Mouse (Mus musculus): ENCODE data around the gene 1700001O22Rik. TPM values are rescaled to one million over a fixed set of nuclear protein-coding genes. Genes with fewer than 3 reads are reported as not detected.

Gene 1700001O22Rik
- total RNA-seq, 2 experiments from 2014 or later = 6.8 to 7.0 TPM

DNA sequence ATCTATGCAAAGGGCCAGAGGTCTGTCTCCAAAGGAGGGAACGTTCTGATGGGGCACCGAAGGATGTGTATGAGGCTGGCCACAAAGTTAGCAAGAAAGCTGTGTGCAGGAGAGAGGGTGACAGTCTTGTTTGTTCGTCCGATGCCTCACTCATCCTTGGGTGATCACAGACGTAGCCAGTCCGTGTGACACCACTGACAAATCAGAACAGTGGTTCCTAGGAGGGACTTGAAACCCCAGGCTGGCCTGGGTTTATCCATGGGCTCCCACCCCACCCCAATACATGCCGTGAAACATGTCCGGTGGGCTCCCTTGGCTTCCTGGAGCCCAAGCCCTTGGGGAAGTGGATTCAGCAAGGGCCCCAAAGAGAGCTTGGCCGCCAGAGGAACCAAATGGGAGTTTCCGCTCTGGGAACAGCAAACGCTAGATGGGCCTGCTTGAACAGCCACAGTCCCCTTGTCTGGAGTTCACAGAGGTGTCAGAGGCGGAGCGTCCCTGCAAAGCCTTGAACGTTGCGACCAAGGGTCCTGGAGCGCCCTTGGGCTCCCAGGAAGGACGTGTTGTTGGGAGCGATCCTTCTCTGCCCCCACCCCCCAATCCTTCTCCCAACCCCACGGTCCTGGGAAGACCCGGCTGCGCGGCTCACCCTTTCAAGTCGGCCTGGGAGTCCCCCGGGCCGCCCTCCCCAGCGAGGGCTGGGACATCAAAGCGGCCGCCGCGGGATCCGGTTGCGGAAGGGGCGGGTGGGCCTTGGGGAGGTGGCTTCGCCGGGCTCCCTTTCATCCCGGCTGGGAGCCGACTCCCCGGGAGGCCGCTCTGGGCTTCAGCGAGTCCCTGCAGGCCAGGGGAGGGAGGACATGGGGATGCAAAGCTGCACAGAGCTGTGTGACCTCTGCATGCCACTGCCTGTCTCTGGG is 19.1 kb downstream of the 1700001O22Rik start:
- no peak for DNase-seq (ENCODE audit: low spot score in 2 of 2)
- intact Hi-C loops (cut with DNase I) = no loop called here

DNA sequence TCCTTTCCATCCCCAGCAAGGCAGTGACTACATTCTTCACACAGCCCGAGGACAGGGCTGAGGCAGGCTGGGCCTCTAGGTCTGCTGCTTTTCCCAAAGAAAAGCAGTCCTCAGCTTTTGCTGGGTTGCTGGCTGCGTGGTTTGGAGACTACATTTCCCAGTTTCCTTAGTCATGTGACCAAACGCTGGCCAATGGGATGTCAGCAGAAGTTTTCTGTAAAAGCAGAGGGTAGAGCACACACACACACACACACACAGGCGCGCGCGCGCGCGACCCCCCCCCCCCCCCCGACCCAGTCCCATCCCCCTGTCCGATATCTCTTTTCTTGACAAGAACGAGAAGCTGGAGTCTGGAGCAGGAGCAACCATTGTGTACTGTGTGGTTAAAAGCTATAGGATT is 20.1 kb downstream of the 1700001O22Rik start:
- intact Hi-C loops (cut with DNase I) = no loop called here
- DNase-seq (ENCODE audit: low spot score in 2 of 2) = peak; percentile 75 to 89

DNA sequence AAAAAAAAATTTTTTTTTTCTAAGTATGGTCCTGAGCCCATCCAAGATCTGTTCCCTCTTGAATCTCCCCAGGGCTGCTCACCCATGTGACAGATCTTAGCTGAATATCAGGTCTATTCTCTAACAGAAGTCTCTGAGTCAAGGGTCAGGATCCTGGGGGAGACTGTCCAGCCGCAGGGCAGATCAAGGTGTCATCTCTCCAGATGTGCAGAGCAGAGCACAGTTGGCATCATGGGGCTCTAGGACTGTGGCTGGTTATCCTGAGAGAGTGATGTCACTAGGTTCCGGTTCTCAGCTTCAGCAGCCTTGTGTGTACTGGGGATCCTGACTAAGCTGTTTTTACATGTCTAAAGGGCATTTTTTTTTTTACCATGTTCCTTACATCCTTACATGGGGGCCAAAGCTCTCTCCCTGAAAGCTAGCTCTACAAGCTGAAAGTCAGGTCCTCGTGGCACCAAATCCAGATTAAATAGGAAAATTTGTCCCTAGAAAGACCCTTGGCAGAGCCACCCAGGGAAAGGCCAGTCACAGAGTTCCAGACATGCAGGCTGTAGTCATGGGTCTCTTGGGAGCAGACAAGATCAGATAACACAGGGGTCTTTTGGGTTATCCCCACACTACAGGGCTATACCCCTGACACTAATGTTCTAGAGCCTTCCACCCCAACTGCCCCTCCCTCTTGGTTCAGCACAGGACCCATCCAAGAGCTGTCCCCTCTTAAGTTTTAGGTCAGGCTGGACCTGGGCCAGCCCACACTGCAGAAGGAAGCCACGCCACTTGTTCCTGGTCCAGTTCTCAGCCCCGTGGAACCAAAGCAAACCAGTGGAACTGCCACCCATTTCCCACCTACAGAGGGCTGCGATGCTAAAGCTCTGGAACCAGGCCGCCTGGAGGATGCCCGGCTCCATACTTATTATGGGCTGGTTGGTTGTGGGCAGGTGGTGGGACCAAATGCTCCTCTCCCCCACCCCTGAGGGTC is 20.9 kb downstream of the 1700001O22Rik start:
- intact Hi-C loops (cut with DNase I) = no loop called here

DNA sequence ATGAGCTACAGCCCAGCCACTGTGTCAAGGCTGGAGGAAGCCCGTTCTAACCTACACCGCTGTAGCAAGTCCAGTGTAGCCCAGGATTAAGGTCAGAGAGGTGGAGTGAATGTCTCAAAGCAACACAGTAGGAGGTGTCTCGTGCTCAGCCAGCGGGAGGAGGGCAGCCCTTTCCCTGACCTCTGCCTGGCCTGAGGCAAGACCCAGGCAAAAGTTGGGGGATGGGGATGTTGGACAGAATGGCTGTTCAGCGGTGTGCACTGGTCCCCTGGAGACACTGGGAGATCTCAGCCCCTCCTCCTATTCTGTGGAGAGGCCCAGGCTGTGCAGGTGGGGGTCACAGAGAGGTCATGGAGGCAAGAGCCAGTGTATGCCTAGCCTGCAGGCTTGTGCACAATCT is 24.2 kb downstream of the 1700001O22Rik start:
- intact Hi-C loops (cut with DNase I) = no loop called here
- DNase-seq (ENCODE audit: low spot score in 2 of 2) = no peak

More for the DNA sequence above, 20.9 kb downstream of the 1700001O22Rik start:
- DNase-seq (ENCODE audit: low spot score in 2 of 2) = no peak

DNA sequence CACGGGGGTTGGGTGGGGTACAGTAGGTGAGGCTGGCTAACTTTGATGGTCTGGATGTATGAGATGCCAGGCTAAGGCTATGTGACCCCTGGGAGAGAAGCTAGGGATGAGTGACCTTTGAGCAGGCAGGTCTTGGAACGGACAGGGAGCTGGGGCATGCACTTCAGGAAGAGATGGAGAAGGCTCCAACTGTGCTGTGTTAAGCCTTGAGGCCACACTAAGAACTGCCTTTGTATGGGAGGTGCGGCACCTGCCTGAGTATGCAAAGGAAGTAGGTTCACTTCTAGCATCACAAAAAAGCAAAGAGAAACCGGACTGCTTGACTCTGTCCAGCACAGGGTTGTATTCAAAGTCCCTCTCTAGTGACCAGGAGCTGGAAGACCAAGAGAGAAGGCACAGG is 25.2 kb downstream of the 1700001O22Rik start:
- DNase-seq (ENCODE audit: low spot score in 2 of 2) = no peak
- intact Hi-C loops (cut with DNase I) = no loop called here

DNA sequence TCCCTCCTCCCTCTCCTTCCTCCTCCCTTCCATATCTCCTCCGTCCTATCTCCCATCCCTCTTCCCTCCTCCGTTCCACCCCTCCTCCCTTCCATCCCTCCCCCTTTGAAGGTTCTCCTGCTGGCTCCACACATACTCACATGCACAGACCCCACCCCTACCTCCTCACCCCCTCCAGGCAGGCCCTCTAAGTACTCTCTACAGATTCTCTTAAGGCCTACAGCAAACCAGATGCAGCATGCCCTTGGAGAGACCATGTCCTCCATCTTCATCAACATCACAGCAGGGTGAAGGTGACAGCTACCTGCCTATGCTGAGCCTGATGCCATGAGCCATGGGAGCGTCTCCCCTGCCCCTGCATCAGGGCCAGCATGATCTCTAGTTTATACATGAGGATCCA is 26.2 kb downstream of the 1700001O22Rik start:
- intact Hi-C loops (cut with DNase I) = no loop called here
- no peak for DNase-seq (ENCODE audit: low spot score in 2 of 2)

DNA sequence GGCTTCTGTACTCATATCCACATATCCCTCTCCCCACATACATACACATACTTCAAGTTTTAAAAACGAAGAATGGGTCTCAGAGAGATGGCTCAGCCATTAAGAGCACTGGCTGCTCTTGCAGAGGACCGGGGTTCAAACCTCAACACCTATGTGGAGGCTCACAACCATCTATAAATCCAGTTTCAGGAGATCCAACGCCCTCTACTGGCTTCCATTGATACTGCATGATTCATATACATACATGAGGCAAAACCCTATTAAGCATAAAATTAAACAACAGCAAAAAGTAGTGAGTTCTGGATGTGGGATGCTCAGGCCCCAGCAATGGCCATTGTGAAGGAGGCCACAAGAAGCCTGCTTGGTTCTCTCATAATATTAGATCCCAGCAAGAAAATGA is 27.5 kb downstream of the 1700001O22Rik start:
- no peak for DNase-seq (ENCODE audit: low spot score in 2 of 2)
- intact Hi-C loops (cut with DNase I) = no loop called here

DNA sequence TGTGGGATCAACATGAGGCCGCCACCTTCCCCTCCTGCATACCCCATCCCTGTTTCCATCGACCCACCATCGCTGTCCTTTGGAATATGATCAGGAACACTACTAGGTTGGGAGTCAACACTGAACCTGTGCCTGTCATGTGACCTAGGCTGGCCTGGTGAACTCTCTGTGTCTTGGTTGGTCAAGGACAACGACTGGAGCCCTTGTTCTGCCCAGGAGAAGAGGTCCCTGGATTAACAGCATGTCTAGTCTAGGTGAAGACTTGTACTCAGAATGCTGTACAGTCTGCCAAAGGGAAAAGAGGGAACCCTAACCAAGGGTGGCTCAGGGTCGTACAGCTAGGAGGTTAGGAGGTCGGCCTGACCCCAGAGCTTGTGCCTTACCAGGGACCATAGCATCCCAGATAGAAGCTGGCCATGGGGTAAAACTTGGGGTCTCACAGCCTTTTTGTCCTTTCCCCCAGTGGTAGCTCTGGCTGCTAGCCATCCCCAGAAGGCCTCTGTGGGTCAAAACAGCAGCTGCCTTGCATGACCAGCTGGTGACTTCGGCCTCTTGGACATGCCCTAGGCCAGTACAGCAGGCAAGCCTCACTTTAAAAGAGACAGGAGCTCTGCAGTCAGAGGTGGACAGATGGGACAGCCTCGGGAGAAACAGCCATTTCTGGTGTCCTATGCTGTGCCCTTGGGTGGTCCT is 30.0 kb downstream of the 1700001O22Rik start:
- intact Hi-C loops (cut with DNase I) = loop anchor here (2.0 kb wide), 1 partner anchor 55 kb away; no protein-coding TSS in a partner anchor
- no peak for DNase-seq (ENCODE audit: low spot score in 2 of 2)

DNA sequence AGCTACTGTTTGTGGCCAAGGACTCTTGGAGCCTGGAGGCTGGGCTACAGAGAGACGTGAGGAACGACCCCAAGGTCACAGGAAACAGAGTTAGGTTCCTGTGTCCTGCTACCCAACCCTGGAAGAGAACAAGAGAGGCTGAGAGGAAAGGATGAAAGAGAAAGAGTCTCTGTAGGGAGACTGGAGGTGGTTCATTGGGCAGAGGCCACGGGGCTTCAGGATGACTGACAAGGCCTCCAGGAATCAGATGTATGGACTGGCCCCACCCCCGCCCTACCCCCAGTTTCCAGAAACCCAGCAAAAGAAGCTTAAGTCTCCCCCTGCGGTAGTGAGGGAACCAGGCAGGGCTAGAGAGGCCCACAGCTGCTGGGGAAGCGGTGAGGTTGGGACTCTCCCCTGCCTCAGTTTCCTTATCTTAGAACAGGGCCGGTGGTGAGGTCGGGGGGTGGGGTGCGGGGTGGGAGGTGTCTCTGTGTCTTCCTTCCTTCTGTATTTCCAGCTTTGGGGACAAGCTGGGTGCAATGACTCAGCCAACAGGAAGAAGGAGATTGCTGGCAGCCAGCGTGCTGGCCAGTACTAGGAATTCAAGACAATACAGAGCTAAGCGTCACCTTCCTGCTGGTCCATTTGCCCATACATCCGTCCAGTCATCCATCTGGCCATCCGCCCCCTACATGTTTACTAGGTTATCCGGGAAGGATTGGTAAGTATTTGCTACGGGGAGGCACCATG is 30.7 kb downstream of the 1700001O22Rik start:
- DNase-seq (ENCODE audit: low spot score in 2 of 2) = peak in 1 of 2 experiments; percentile 47
- intact Hi-C loops (cut with DNase I) = loop anchor here (2.0 kb wide), 1 partner anchor 54 kb away; no protein-coding TSS in a partner anchor

DNA sequence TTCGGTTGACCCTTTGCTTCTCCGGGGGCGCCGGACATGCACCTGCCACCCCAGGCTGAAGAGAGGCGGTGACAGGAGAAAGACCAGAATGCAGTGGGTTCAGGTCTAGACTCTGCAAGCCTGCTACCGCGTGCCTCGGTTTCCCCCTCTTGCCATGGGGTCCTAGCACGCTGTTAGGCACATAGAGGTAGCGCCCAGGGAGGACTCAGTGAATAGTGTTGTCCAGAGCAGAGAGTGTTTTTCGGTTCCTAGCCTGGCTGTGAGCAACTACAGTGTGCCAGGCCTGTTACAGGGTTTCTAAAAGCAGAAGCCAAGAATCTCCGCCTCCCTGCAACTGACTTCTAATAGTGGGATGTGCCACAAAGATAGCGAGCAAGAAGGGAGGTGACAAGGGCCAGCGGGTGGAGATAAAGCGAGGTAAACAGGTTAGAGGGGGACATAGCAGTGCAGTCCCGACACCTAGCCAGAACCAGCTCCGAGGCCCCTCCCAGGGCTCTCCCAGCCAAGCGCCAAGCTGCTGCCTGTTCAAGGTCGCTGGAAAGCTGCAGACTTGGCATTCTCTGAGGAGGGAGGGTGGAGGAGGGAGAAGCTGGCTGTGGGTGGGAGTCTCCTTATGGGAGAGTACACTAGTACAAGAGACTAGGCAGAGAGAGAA is 31.5 kb downstream of the 1700001O22Rik start:
- DNase-seq (ENCODE audit: low spot score in 2 of 2) = peak; percentile 78 to 89
- intact Hi-C loops (cut with DNase I) = loop anchor here (2.0 kb wide), 1 partner anchor 53 kb away; no protein-coding TSS in a partner anchor

DNA sequence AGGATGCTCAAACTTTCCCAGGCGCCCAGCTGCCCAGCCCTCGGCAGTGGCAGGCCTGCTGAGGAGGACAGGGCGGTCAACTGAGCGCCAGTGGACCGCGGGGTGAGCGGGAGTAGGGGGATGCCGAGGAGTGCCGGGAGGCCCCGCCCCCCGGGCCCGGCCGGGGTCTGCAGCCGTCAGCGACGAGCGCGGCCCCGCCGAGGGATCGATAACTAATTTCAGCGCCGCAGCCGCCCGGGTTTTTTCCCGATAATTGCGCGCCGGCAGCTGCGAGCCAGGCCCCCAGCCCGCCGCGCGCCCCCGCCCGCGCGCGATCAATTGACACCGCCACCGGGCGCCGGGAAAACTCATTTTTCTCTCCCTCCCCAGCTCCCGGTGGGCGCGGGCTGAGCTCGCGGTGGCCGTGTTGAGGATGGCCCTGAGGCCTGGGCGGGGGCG is 32.1 kb downstream of the 1700001O22Rik start:
- no peak for DNase-seq (ENCODE audit: low spot score in 2 of 2)
- intact Hi-C loops (cut with DNase I) = no loop called here

DNA sequence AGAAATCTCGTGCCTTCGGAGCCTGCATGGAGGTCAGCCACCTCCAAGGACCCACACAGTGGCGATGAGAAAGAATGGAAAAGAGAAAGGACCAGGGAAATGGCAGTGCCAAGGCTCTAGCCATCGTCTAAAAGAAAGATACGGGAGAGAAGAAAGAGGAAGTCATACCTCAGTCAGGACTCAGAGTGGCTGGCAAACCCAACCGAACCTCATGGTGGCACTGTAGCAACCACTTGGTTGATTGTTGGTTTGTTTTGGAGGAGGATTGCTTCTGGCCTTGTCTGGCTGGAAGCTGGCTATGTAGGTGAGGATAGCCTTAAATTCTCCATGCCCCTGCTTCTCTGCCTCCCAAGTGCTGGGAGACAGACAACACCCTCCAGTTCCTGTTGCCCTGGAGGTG is 34.3 kb downstream of the 1700001O22Rik start:
- intact Hi-C loops (cut with DNase I) = no loop called here
- DNase-seq (ENCODE audit: low spot score in 2 of 2) = no peak

DNA sequence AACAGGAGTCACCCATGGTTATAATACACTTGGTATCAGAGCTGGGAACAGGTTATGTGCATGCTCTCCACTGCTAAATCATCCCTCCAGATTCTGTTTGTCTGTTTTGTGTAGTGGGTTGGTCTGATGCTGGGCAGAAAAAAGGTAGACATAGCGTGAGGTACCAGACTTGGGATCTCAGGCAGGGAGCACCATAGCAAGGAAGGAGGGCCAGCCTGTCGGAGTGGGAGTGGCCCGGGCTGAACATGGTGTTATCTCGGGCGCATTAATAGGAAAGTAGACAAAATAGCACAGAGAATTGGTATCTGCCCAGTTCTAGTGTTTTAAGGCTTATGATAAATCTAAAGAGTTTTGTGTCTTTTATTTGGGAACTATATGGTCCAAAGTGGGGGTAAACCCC is 34.9 kb downstream of the 1700001O22Rik start:
- intact Hi-C loops (cut with DNase I) = no loop called here
- no peak for DNase-seq (ENCODE audit: low spot score in 2 of 2)

DNA sequence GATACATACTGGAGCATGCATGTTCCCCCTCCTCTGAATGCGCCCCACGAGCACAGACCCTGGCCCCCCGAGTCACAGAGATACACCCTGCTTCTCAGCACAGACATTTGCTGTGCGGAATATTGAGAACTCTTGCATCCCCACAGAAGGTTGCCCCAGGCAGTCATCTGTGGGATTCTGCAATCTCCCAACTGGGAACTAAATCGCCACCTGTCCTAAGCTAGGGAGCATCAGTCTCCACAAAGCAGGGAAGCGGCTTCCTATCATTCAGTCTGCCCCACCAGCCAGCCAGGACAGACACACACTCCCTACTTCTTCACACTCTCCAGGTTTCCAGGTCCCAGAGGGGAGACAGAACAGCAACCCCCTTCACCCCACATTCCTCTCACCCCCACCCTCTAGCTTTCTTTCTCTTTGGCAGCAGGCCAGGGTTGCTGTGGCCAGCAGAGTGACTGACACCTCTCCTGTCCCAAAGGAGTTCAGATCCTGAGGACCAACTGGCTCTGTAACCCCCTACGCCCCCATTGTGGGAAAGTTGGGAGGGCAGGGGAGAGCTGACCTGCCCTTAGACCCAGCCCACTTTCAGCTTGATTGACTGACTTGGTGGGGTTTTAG is 35.7 kb downstream of the 1700001O22Rik start:
- DNase-seq (ENCODE audit: low spot score in 2 of 2) = no peak
- intact Hi-C loops (cut with DNase I) = no loop called here

DNA sequence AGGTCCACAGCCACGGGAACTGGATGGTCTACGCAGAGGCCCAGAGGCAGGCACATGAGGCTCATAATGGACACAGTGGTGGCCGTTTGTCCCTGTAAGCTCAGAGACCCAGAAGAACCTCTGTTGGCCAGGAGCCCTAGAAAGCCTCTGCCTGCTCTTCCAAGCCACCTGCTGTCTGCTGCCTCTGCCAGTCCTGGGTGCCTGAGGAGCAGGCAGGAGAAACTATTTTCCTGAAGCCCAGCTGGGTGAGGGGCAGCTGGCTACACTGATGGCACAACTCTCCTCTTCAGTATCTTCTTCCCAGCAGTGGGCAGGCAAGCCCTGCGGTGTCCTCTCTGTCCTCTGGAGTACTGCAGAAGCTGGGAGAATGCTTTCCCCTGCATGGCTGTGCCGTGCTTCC is 37.0 kb downstream of the 1700001O22Rik start:
- intact Hi-C loops (cut with DNase I) = no loop called here
- DNase-seq (ENCODE audit: low spot score in 2 of 2) = no peak

DNA sequence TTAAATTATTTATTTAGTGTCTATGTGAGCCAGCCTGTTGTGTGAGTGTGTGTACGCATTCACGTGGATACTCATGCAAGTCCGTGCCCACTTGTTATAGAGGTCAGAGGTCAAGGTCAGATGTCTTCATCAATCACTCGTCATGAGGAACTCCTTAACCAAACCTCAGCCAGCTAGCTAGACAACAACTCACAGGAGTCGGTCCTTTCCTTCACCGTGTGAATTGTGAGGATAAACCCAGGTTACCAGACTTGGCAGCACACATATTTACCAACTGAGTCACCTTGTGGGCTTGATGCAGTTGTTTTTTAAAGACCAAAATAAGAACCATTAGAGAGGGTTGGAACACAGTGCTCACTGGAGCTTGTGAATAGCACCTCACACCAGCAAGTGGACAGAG is 42.8 kb downstream of the 1700001O22Rik start:
- intact Hi-C loops (cut with DNase I) = no loop called here
- no peak for DNase-seq (ENCODE audit: low spot score in 2 of 2)

DNA sequence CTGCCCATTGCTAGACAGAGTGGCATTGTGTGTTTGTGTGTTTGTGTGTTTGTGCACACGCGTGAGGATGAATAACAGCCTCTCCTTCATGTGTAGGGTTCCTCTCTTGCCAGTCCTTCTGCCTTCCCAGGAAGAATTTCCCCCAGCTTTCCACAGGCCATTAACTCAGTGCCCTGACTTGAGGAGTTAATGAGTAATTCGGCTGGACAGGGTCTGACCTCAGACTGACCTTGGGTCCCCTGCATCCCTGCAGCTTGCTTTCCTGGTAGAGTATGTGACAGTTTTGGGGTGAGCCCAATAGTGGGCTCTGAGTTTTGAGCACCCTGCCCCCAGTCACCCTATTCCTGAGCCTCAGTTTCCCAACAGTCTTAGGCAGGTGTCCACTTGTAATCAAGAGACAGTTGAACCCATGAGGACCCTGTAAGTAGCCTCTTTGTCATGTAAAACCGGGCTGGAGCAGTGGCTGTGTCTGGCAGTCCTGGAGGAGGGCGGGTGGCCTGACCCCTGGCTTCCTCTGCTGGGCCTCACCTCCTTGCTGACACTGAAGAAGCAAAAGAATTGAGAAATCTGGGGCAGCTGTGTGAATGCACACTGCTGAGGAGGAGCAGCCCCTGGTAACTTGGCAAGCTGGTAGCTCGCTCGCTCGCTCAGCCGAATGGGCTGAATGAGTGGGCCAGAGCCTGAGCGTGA is 43.5 kb downstream of the 1700001O22Rik start:
- DNase-seq (ENCODE audit: low spot score in 2 of 2) = no peak
- intact Hi-C loops (cut with DNase I) = no loop called here

Data from left cerebral cortex, postnatal 25 days (tissue).